Mouse (Mus musculus): ENCODE results near the gene Prr5. TPM values are rescaled to one million over a fixed set of nuclear protein-coding genes. Genes with fewer than 3 reads are reported as not detected.
A peak's percentile ranks its signal among the peaks of the same experiment; 100 is the strongest.

Prr5 gene
- polyA plus RNA-seq, 2 experiments = 3.0 to 5.2 TPM

GRCm38 (mm10) chr15:84661274-84661673 lies 8.1 kb upstream of the Prr5 start:
- ATAC-seq (ENCODE audit: insufficient read depth) = no peak
- no peaks in the 10 kb centered on the region for H3K36me3 ChIP-seq (replicated peaks; ENCODE audit: control insufficient read depth, insufficient read depth, low read depth)
- H3K4me3 ChIP-seq (ENCODE audit: insufficient read depth in 1 of 2, low read depth in 2 of 2, low read length in 2 of 2) = no peak overlapping the region
- no peaks in the 10 kb centered on the region for H3K4me1 ChIP-seq (replicated peaks; ENCODE audit: control insufficient read depth in 2 of 2, insufficient read depth in 2 of 2, low read length in 1 of 2)
- TF ChIP-seq CTCF (IDR thresholded peaks at IDR 0.05; ENCODE audit: low read depth) (no peak), EP300 (IDR thresholded peaks at IDR 0.05; ENCODE audit: low read depth) (no peak)
- DNase-seq (ENCODE audit: low read depth in 3 of 3, low spot score in 3 of 3) = no peak
- H3K27me3 ChIP-seq (ENCODE audit: control insufficient read depth, insufficient read depth, low read length) = 0 out of 2 replicates have a peak, but pooled peaks cover 5% of the 10 kb centered on the region
- H3K4me2 ChIP-seq (ENCODE audit: low read depth) = no peak overlapping the region
- no peaks in the 10 kb centered on the region for H3K9me3 ChIP-seq (ENCODE audit: control insufficient read depth, low read length)
- no peak overlapping the region for H3K9ac ChIP-seq (replicated peaks)
- no peak overlapping the region for H3K27ac ChIP-seq
- 72% methylated on average over 5 of the region's 5 CpGs for WGBS (ENCODE audit: insufficient replicate concordance)

GRCm38 (mm10) chr15:84662952-84663684 lies 6.3 kb upstream of the Prr5 start:
- no peak for TF ChIP-seq EP300 (IDR thresholded peaks at IDR 0.05; ENCODE audit: low read depth)
- TF ChIP-seq CTCF (IDR thresholded peaks at IDR 0.05; ENCODE audit: low read depth) = no peak
- H3K9ac ChIP-seq (replicated peaks) = no peak overlapping the region
- peak overlapping the region; percentile 32 to 43; a peak in 3 of 4 replicates for H3K4me3 ChIP-seq (ENCODE audit: insufficient read depth in 1 of 2, low read depth in 2 of 2, low read length in 2 of 2)
- no peak overlapping the region for H3K27ac ChIP-seq
- H3K4me1 ChIP-seq (replicated peaks; ENCODE audit: control insufficient read depth in 2 of 2, insufficient read depth in 2 of 2, low read length in 1 of 2) = no peaks in the 10 kb centered on the region
- peak; percentile 72; the same call in 1 of the 2 replicates for ATAC-seq (ENCODE audit: insufficient read depth)
- H3K4me2 ChIP-seq (ENCODE audit: low read depth) = peak overlapping the region; percentile 51
- H3K9me3 ChIP-seq (ENCODE audit: control insufficient read depth, low read length) = no peaks in the 10 kb centered on the region
- under 1% methylated on average over 53 of the region's 56 CpGs for WGBS (ENCODE audit: insufficient replicate concordance)
- H3K27me3 ChIP-seq (ENCODE audit: control insufficient read depth, insufficient read depth, low read length) = 0 out of 2 replicates have a peak, but pooled peaks cover 5% of the 10 kb centered on the region
- H3K36me3 ChIP-seq (replicated peaks; ENCODE audit: control insufficient read depth, insufficient read depth, low read depth) = no peaks in the 10 kb centered on the region
- peak in 1 of 3 experiments; percentile 27 for DNase-seq (ENCODE audit: low read depth in 3 of 3, low spot score in 3 of 3)

GRCm38 (mm10) chr15:84663685-84664060 lies 5.7 kb upstream of the Prr5 start:
- TF ChIP-seq CTCF (IDR thresholded peaks at IDR 0.05; ENCODE audit: low read depth) (no peak), EP300 (IDR thresholded peaks at IDR 0.05; ENCODE audit: low read depth) (no peak)
- Histone ChIP-seq H3K9me3 (ENCODE audit: control insufficient read depth, low read length) (no peaks in the 10 kb centered on the region), H3K27me3 (ENCODE audit: control insufficient read depth, insufficient read depth, low read length) (0 out of 2 replicates have a peak, but pooled peaks cover 5% of the 10 kb centered on the region), H3K36me3 (replicated peaks; ENCODE audit: control insufficient read depth, insufficient read depth, low read depth) (no peaks in the 10 kb centered on the region), H3K4me1 (replicated peaks; ENCODE audit: control insufficient read depth in 2 of 2, insufficient read depth in 2 of 2, low read length in 1 of 2) (no peaks in the 10 kb centered on the region), H3K4me3 (ENCODE audit: insufficient read depth in 1 of 2, low read depth in 2 of 2, low read length in 2 of 2) (no peak overlapping the region), H3K9ac (replicated peaks) (no peak overlapping the region), H3K4me2 (ENCODE audit: low read depth) (peak overlapping the region; percentile 51), H3K27ac (no peak overlapping the region)
- WGBS (ENCODE audit: insufficient replicate concordance) = 64% methylated on average over 10 of the region's 10 CpGs
- no peak for ATAC-seq (ENCODE audit: insufficient read depth)
- DNase-seq (ENCODE audit: low read depth in 3 of 3, low spot score in 3 of 3) = no peak

GRCm38 (mm10) chr15:84664542-84665460 lies 4.6 kb upstream of the Prr5 start:
- H3K27ac ChIP-seq = no peak overlapping the region
- no peak overlapping the region for H3K4me2 ChIP-seq (ENCODE audit: low read depth)
- no peaks in the 10 kb centered on the region for H3K36me3 ChIP-seq (replicated peaks; ENCODE audit: control insufficient read depth, insufficient read depth, low read depth)
- 0 out of 4 replicates have a peak, but pooled peaks cover 0 to 2% of the 10 kb centered on the region in 2 experiments for H3K4me1 ChIP-seq (replicated peaks; ENCODE audit: control insufficient read depth in 2 of 2, insufficient read depth in 2 of 2, low read length in 1 of 2)
- H3K9ac ChIP-seq (replicated peaks) = no peak overlapping the region
- H3K9me3 ChIP-seq (ENCODE audit: control insufficient read depth, low read length) = no peaks in the 10 kb centered on the region
- no peak overlapping the region for H3K4me3 ChIP-seq (ENCODE audit: insufficient read depth in 1 of 2, low read depth in 2 of 2, low read length in 2 of 2)
- TF ChIP-seq CTCF (IDR thresholded peaks at IDR 0.05; ENCODE audit: low read depth) = no peak
- no peak for TF ChIP-seq EP300 (IDR thresholded peaks at IDR 0.05; ENCODE audit: low read depth)
- 41% methylated on average over 16 of the region's 16 CpGs for WGBS (ENCODE audit: insufficient replicate concordance)
- ATAC-seq (ENCODE audit: insufficient read depth) = no peak
- 0 out of 2 replicates have a peak, but pooled peaks cover 5% of the 10 kb centered on the region for H3K27me3 ChIP-seq (ENCODE audit: control insufficient read depth, insufficient read depth, low read length)
- no peak for DNase-seq (ENCODE audit: low read depth in 3 of 3, low spot score in 3 of 3)
